Mouse (Mus musculus) heart, embryonic 12.5 days (tissue): ENCODE measurements around the gene E2f6. TPM values are rescaled to one million over a fixed set of nuclear protein-coding genes. Genes with fewer than 3 reads are reported as not detected.

ENCODE experiments used
- ATAC-seq: fragments of 200-750 bp; cut with Nextera tagmentation; 2 replicates; pipeline ENCODE4 v1.8.0; 2017; ENCODE audit warnings: moderate TSS enrichment, moderate library complexity; ENCODE audit not compliant: insufficient number of reproducible peaks, low FRiP score
- H3K27ac ChIP-seq: fragments of 300-500 bp; sonication (generic); 2 replicates; pipeline ENCODE4 v1.5.1; 2016; ENCODE audit warnings: mild to moderate bottlenecking, moderate library complexity; ENCODE audit not compliant: poor library complexity, severe bottlenecking
- H3K27me3 ChIP-seq: fragments of 300-500 bp; sonication (generic); replicated peaks from 2 replicates; pipeline ENCODE4 v1.6.1; 2016; ENCODE audit warnings: mild to moderate bottlenecking, moderate library complexity
- H3K36me3 ChIP-seq: fragments of 300-500 bp; sonication (generic); 2 replicates; pipeline ENCODE4 v1.6.1; 2016; ENCODE audit warnings: mild to moderate bottlenecking, moderate library complexity
- H3K4me1 ChIP-seq: fragments of 300-500 bp; sonication (generic); replicated peaks from 2 replicates; pipeline ENCODE4 v1.6.1; 2016; ENCODE audit warnings: mild to moderate bottlenecking
- H3K4me2 ChIP-seq: fragments of 300-500 bp; sonication (generic); 2 replicates; pipeline ENCODE4 v1.6.1; 2016; ENCODE audit warnings: mild to moderate bottlenecking, moderate library complexity
- H3K4me3 ChIP-seq: fragments of 300-500 bp; sonication (generic); 2 replicates; pipeline ENCODE4 v1.5.1; 2016; ENCODE audit warnings: mild to moderate bottlenecking
- H3K9ac ChIP-seq: fragments of 300-500 bp; sonication (generic); 2 replicates; pipeline ENCODE4 v1.6.1; 2016; ENCODE audit warnings: mild to moderate bottlenecking, moderate library complexity
- H3K9me3 ChIP-seq: fragments of 300-500 bp; sonication (generic); replicated peaks from 2 replicates; pipeline ENCODE4 v1.6.1; 2016; ENCODE audit warnings: mild to moderate bottlenecking, moderate library complexity
- WGBS: fragments of 180-500 bp; shearing (Covaris S2); methylation state at CpG from one replicate; pipeline ENCODE4 v1.1.7; 2016; 5-methylcytosine and 5-hydroxymethylcytosine counted together
- polyA plus RNA-seq: library from polyadenylated mRNA; unstranded; fragments of >200 nt; fragmentation: Nextera tagmentation; extraction: Ambion mirVana; gene quantifications from 2 replicates; pipeline ENCODE4 v1.2.1, GENCODE M21; 2016

Gene E2f6
- polyA plus RNA-seq, 1 experiment from 2014 or later, result 63.4 TPM

DNA sequence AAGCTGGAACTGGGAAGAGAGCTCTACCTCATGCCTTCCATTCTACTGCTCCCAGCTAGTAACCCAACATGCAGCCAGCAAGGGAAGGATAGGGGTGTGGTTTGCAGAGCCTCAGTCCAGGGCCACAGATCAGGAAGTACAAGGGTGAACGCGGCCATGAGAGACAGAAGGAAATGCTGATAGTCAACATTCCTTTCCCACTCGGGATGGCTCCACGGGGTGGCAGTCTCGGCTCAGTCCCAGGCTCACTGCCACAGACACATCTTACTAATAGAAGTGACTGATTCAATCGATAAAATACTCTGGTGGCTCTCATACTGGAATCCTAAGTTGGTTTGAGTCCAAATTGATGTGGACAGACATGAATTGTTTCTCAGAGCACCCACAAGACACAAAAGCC is 17.7 kb downstream of the E2f6 start:
- H3K36me3 ChIP-seq, result peaks cover 29% of the 10 kb centered on the region
- no peaks in the 10 kb centered on the region for H3K9me3 ChIP-seq
- no peak overlapping the region for H3K4me2 ChIP-seq
- H3K9ac ChIP-seq, result no peak overlapping the region
- no peak overlapping the region for H3K4me3 ChIP-seq
- 28% methylated on average over 6 of the region's 6 CpGs for WGBS
- H3K27ac ChIP-seq, result no peak overlapping the region
- H3K4me1 ChIP-seq, result peaks cover 8% of the 10 kb centered on the region; the same call in 1 of the 2 replicates
- peak; percentile 56; the same call in 1 of the 2 replicates for ATAC-seq
- H3K27me3 ChIP-seq, result no peaks in the 10 kb centered on the region

DNA sequence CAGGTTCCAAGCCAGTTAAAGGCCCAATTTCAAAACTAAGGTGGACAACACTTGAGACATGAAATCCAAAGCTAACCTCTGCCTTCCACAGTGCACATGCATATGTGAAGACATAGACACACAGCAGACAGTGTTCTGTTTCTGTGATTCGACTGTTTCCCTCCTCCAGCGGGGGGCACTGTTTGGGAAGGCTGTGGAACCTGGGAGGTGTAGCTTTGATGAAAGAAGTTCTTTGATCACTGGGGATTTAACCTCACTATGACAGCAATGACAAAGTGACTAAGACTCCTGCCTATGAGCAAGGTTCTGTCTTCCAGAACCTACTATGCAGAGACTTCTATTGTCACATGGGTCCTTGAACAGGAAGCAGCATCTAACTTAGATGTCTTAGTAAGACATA is 19.0 kb downstream of the E2f6 start:
- WGBS, result 77% methylated on average over 2 of the region's 2 CpGs
- ATAC-seq, result no peak
- no peak overlapping the region for H3K4me2 ChIP-seq
- H3K4me1 ChIP-seq, result peaks cover 8% of the 10 kb centered on the region; the same call in 1 of the 2 replicates
- H3K27me3 ChIP-seq, result no peaks in the 10 kb centered on the region
- H3K27ac ChIP-seq, result no peak overlapping the region
- H3K9me3 ChIP-seq, result no peaks in the 10 kb centered on the region
- H3K4me3 ChIP-seq, result no peak overlapping the region
- no peak overlapping the region for H3K9ac ChIP-seq
- H3K36me3 ChIP-seq, result peaks cover 18% of the 10 kb centered on the region

DNA sequence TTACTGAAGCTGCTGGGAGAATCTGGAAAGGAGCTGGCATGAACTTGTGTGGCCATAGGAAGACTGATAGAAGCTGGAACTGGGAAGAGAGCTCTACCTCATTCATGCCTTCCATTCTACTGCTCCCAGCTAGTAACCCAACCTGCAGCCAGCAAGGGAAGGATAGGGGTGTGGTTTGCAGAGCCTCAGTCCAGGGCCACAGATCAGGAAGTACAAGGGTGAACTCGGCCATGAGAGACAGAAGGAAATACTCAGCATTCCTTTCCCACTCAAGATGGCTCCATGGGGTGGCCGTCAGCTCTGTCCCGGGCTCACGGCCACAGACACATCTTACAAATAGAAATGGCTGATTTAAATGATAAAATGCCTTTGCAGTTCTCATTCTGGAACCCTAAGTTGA is 20.3 kb downstream of the E2f6 start:
- Histone ChIP-seq H3K27me3 (no peaks in the 10 kb centered on the region), H3K9ac (no peak overlapping the region), H3K9me3 (no peaks in the 10 kb centered on the region), H3K4me1 (peaks cover 11% of the 10 kb centered on the region), H3K36me3 (peaks cover 6% of the 10 kb centered on the region), H3K27ac (no peak overlapping the region), H3K4me2 (no peak overlapping the region), H3K4me3 (no peak overlapping the region)
- 49% methylated on average over 4 of the region's 4 CpGs for WGBS
- no peak; the same call in 1 of the 2 replicates for ATAC-seq

DNA sequence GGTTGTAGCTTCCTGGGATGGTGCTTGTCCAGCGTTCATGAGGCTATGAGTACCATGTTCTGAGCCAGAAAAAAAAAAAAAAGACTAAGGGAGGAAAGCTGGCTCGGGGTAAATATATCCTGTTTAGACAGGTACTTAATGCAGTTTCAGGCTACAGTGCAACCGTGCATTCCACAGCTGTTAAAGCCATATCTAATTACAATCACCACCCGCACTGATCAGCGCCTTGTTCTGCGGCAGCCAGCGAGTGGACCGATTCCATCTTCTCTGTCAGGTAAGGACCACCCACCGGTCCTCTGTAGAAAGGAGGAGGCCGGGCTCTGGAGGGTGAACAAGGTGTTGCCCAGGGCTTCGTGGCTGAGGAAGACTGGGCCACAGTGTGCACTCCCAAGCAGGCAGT is 23.9 kb downstream of the E2f6 start:
- 57% methylated on average over 11 of the region's 11 CpGs for WGBS
- no peak overlapping the region for H3K4me2 ChIP-seq
- ATAC-seq, result 0 out of 2 replicates have a peak, but pooled peaks have one; percentile 37

DNA sequence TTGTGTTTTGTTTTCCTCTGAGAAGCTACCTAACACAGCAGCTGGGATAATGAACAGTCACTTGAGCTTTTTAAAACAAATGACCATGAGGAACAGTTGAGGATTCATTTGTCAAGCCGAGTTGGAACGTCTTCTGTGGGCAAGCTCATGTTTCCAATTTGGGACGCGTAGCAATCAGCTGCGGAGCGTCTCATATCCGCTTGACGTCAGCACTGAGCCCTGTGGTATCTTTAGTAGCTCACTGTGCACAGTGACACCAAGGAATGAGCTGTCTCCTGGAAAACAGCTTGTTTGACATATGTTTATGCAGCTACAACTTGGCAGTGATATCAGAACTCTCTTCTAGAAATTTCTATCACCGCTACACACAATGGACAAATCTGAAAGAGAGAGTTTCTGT is 25.4 kb downstream of the E2f6 start:
- Histone ChIP-seq H3K4me1 (peaks cover 26% of the 10 kb centered on the region), H3K36me3 (no peaks in the 10 kb centered on the region), H3K4me2 (peak overlapping the region; percentile 41), H3K27ac (peak overlapping the region; percentile 61), H3K9me3 (peaks cover 6% of the 10 kb centered on the region; the same call in 1 of the 2 replicates), H3K9ac (peak overlapping the region; percentile 26; the same call in 1 of the 2 replicates), H3K27me3 (no peaks in the 10 kb centered on the region), H3K4me3 (no peak overlapping the region; the same call in 1 of the 2 replicates)
- peak; percentile 78 for ATAC-seq
- WGBS, result 21% methylated on average over 9 of the region's 9 CpGs

More for the DNA sequence above, 23.9 kb downstream of the E2f6 start:
- Histone ChIP-seq H3K4me1 (peaks cover 24% of the 10 kb centered on the region), H3K9ac (no peak overlapping the region), H3K9me3 (peaks cover 6% of the 10 kb centered on the region; the same call in 1 of the 2 replicates), H3K36me3 (no peaks in the 10 kb centered on the region), H3K27me3 (no peaks in the 10 kb centered on the region), H3K27ac (no peak overlapping the region), H3K4me3 (no peak overlapping the region)

DNA sequence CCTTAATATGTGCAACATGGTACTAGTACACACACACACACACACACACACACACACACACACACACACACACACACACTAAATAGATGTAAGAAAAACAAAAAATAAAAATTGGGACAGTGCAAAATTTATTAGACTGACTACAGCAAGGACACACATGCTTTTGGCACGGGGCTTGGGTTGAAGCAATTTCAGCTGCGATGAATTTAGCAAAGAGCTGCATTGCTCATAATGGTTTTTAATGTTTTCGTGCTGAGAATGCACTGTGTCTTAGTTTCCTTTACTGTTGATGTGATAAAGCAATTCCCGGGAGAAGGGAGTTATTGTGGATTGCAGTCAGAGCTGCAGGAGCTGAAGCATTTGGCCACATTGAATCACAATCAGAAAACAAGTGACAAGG is 27.0 kb downstream of the E2f6 start:
- peaks cover 29% of the 10 kb centered on the region for H3K4me1 ChIP-seq
- no peaks in the 10 kb centered on the region for H3K27me3 ChIP-seq
- ATAC-seq, result no peak
- WGBS, result 79% methylated on average over 4 of the region's 4 CpGs
- H3K4me3 ChIP-seq, result no peak overlapping the region
- no peak overlapping the region for H3K4me2 ChIP-seq
- H3K36me3 ChIP-seq, result no peaks in the 10 kb centered on the region
- H3K9ac ChIP-seq, result no peak overlapping the region
- H3K27ac ChIP-seq, result no peak overlapping the region
- H3K9me3 ChIP-seq, result peaks cover 6% of the 10 kb centered on the region; the same call in 1 of the 2 replicates

DNA sequence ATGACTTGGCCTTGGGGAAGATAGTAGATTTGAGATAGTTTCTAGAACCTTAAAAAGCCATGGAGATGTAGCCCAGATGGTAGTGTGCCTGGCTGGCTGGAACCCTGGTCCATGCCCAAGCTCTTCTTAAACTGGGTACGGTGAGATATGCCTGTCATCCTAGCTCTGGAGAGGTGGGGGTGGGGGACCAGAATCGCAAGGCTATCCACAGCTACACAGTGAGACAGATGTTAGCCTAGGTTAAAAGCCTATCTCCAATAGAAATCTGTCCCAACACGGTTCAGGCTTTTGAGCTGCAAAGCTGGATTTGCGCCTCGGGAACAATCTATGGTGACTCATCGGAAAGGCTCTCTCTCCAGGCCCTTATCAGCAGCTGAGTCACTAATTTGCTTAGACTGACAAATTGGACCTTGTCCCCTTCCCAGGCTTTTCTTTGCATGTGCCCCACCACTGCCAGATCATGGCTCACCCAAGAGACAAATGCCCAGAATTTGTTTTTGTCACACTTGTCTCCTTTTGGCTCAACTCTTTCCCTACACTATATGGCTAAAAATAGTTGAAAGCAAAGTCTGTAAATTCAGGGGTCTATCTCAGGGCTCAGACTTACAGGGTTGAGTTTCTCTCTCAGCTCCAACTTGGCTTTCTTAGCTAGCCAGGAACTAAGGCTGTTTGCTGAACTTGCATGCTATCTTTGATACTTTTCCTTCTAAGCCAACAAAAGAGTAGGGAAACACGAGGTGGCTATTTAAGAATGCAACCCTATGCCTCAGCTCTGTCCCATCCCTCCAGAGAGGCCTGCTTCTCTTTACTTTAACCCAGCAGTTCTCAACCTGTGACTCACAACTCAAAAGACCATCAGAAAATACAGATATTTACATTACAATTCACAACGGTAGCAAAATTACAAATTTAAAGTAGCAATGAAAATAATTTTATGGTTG is 30.3 kb downstream of the E2f6 start:
- no peak overlapping the region for H3K4me2 ChIP-seq
- peak; percentile 53 for ATAC-seq
- no peak overlapping the region for H3K9ac ChIP-seq
- H3K27me3 ChIP-seq, result no peaks in the 10 kb centered on the region
- H3K4me1 ChIP-seq, result peaks cover 37% of the 10 kb centered on the region
- H3K9me3 ChIP-seq, result peaks cover 6% of the 10 kb centered on the region; the same call in 1 of the 2 replicates
- no peaks in the 10 kb centered on the region for H3K36me3 ChIP-seq
- no peak overlapping the region for H3K4me3 ChIP-seq
- WGBS, result 20% methylated on average over 8 of the region's 8 CpGs
- peak overlapping the region; percentile 58 for H3K27ac ChIP-seq

DNA sequence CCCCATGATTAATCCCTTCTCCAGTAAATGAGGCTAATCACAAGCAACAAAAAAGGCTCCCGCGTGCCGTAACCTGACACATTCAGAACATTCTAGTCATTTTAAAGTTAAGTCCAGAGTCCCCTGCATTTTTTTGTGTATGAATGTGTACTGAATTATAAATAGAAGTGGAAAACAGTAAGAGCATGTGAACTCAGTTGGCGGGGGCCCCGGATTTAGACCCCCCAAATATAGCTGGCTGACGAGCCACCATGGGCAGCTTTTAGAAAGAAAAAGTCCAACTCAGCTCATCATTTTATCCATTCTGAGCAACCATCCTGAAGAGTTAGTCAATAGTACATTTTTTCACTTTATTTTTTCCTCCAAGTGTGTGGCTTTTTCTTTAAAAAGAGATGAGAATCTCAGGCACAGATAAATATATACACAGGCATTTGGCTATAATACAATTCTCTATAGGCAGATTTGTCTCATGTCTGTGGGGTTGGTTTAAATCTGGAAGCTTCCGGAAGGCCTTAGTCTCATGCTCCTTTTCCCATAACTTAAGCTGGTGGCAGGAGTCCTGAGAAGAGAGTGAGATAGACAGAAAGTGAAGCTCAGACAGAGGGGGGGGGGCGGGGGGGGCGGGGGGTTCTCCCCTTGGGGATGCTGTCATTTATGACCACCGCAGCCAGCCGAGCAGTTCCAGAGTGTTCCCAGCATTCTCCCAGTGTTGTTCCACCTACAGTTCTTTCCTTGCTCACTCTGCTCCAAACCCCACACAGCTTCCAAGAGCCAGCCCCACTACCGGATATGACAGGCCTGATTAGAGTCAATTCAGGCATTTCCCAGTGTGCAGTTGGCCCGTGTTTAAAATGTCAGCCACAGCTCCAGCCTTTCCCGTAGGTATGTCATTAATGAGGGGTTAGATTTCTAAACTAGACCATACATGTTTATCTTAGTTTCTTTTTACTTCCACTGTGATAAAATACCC is 34.1 kb downstream of the E2f6 start:
- peaks cover 26% of the 10 kb centered on the region for H3K4me1 ChIP-seq
- H3K4me2 ChIP-seq, result peak overlapping the region; percentile 15; the same call in 1 of the 2 replicates

DNA sequence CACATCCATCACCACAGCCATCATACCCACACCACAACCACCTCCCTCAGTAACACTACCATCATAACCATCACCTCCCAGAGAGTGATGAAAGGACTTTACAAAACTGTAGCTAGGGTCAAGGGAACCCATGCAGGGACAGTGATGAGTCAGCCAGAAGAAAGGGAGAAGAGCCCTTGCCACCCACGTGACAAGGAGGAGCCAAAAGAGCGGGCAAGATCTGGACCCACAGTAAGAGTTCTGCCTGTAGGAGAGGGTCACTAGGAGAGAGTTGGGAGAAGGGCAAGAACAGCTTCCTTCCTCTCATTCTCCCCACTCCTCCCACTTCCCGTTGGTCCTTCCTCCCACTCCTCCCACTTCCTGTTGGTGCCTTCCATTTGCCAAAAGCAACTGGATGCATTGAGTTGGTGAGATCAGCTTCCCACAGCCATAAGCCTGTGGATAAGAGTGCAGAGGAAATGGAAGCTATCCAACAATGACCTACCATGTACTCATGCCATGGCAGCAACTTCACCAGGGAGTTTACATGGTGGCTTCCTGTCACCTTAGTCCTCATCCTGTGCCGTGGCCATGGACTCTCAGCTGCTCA is 36.5 kb downstream of the E2f6 start:
- no peak overlapping the region for H3K4me2 ChIP-seq
- H3K36me3 ChIP-seq, result no peaks in the 10 kb centered on the region
- no peaks in the 10 kb centered on the region for H3K9me3 ChIP-seq
- peaks cover 29% of the 10 kb centered on the region for H3K4me1 ChIP-seq
- no peak for ATAC-seq
- no peaks in the 10 kb centered on the region for H3K27me3 ChIP-seq
- peak overlapping the region; percentile 26; the same call in 1 of the 2 replicates for H3K27ac ChIP-seq
- WGBS, result 72% methylated on average over 4 of the region's 4 CpGs
- no peak overlapping the region for H3K4me3 ChIP-seq
- no peak overlapping the region for H3K9ac ChIP-seq

More for the DNA sequence above, 34.1 kb downstream of the E2f6 start:
- no peaks in the 10 kb centered on the region for H3K9me3 ChIP-seq
- H3K4me3 ChIP-seq, result no peak overlapping the region
- WGBS, result 61% methylated on average over 14 of the region's 14 CpGs
- H3K27me3 ChIP-seq, result no peaks in the 10 kb centered on the region
- peak; percentile 68 for ATAC-seq
- H3K27ac ChIP-seq, result peak overlapping the region; percentile 78
- H3K36me3 ChIP-seq, result no peaks in the 10 kb centered on the region
- no peak overlapping the region for H3K9ac ChIP-seq

DNA sequence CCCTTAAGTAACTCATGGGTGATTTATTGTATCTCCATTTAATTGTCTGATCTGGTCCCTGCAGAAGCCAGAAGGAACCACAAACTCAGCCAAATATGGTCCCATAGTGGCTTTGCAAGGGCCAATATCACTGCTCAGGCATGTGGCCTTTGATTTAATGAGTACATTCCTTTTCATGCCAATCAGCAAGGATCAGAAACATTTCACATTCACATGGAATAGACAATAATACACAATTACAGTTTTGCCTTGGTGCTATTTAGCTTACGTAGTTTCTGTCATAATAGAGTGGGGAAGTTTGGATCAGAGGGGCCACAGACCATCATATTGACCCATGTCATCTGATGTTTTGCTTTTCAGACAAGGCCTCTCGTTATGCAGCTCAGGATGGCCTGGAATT is 37.7 kb downstream of the E2f6 start:
- ATAC-seq, result no peak
- 71% methylated on average over 2 of the region's 2 CpGs for whole genome bisulfite sequencing
- H3K9me3 ChIP-seq, result no peaks in the 10 kb centered on the region
- peaks cover 32% of the 10 kb centered on the region for H3K4me1 ChIP-seq
- no peak overlapping the region for H3K9ac ChIP-seq
- no peak overlapping the region for H3K27ac ChIP-seq
- H3K4me2 ChIP-seq, result no peak overlapping the region
- H3K4me3 ChIP-seq, result no peak overlapping the region
- H3K36me3 ChIP-seq, result no peaks in the 10 kb centered on the region
- no peaks in the 10 kb centered on the region for H3K27me3 ChIP-seq
